Mouse (Mus musculus) left cerebral cortex, adult 11 months (tissue): ENCODE measurements around the gene Smco2.

Experiments used
- DNase-seq: peaks from one replicate; pipeline ENCODE4 v3.0.0; 2022; ENCODE audit warnings: low spot score

Smco2 gene

GRCm38 (mm10) chr6:146901929-146902328 is 52.0 kb downstream of the Smco2 start:
- DNase-seq = no peak

- DNase-seq = no peak
Observed at GRCm38 (mm10) chr6:146903632-146904031, 53.7 kb downstream of the Smco2 start.

GRCm38 (mm10) chr6:146904707-146905106 is 54.8 kb downstream of the Smco2 start:
- no peak for DNase-seq

- DNase-seq = no peak
Observed at GRCm38 (mm10) chr6:146906000-146906786, 56.3 kb downstream of the Smco2 start.

- DNase-seq = no peak
Observed at GRCm38 (mm10) chr6:146907061-146907794, 57.3 kb downstream of the Smco2 start.

- no peak for DNase-seq
Observed at GRCm38 (mm10) chr6:146907795-146908190, 57.9 kb downstream of the Smco2 start.

GRCm38 (mm10) chr6:146908801-146909200 is 58.9 kb downstream of the Smco2 start:
- DNase-seq = no peak

- no peak for DNase-seq
Observed at GRCm38 (mm10) chr6:146909725-146910489, 60.0 kb downstream of the Smco2 start.

GRCm38 (mm10) chr6:146910801-146911200 is 60.9 kb downstream of the Smco2 start:
- no peak for DNase-seq

GRCm38 (mm10) chr6:146912835-146913488 is 63.1 kb downstream of the Smco2 start:
- no peak for DNase-seq

GRCm38 (mm10) chr6:146913489-146914198 is 63.7 kb downstream of the Smco2 start:
- DNase-seq = no peak

GRCm38 (mm10) chr6:146915808-146916207 is 65.9 kb downstream of the Smco2 start:
- DNase-seq = no peak

- DNase-seq = no peak
Observed at GRCm38 (mm10) chr6:146917396-146917795, 67.5 kb downstream of the Smco2 start.

- DNase-seq = no peak
Observed at GRCm38 (mm10) chr6:146918341-146918740, 68.4 kb downstream of the Smco2 start.
